Mouse (Mus musculus) limb, embryonic 14.5 days (tissue): ENCODE measurements around the gene Brap. TPM values are rescaled to one million over a fixed set of nuclear protein-coding genes. Genes with fewer than 3 reads are reported as not detected.

ENCODE experiments used
- ATAC-seq: fragments of 200-750 bp; cut with Nextera tagmentation; 2 replicates; pipeline ENCODE4 v1.8.0; 2017; ENCODE audit warnings: low read depth, moderate number of reproducible peaks, moderate TSS enrichment; ENCODE audit not compliant: low FRiP score
- DNase-seq: peaks from one replicate; pipeline ENCODE4 v3.0.0-alpha.2; 2015; ENCODE audit warnings: low spot score
- H3K27ac ChIP-seq: fragments of 300-500 bp; sonication (generic); replicated peaks from 2 replicates; pipeline ENCODE4 v1.5.1; 2014; ENCODE audit warnings: low read depth, mild to moderate bottlenecking, low read length, moderate library complexity, mixed read lengths
- H3K27me3 ChIP-seq: fragments of 300-500 bp; sonication (generic); 2 replicates; pipeline ENCODE4 v1.6.1; 2014; ENCODE audit warnings: low read length, mixed read lengths; ENCODE audit not compliant: control insufficient read depth, insufficient read depth
- H3K36me3 ChIP-seq: fragments of 300-500 bp; sonication (generic); 2 replicates; pipeline ENCODE4 v1.6.1; 2014; ENCODE audit warnings: mild to moderate bottlenecking, low read length, moderate library complexity, mixed read lengths; ENCODE audit not compliant: control insufficient read depth, insufficient read depth
- H3K4me1 ChIP-seq: fragments of 300-500 bp; sonication (generic); 2 replicates; pipeline ENCODE4 v1.6.1; 2014; ENCODE audit warnings: antibody characterized with exemption, low read length, mixed read lengths; ENCODE audit not compliant: control insufficient read depth, insufficient read depth
- H3K4me2 ChIP-seq: fragments of 300-500 bp; sonication (generic); replicated peaks from 2 replicates; pipeline ENCODE4 v1.6.1; 2014; ENCODE audit warnings: low read depth, mild to moderate bottlenecking, low read length, moderate library complexity; ENCODE audit not compliant: severe bottlenecking
- H3K4me3 ChIP-seq: fragments of 300-500 bp; sonication (generic); replicated peaks from 2 replicates; pipeline ENCODE4 v1.5.1; 2014; ENCODE audit warnings: low read length
- H3K9ac ChIP-seq: fragments of 300-500 bp; sonication (generic); 2 replicates; pipeline ENCODE4 v1.6.1; 2014; ENCODE audit warnings: mild to moderate bottlenecking, low read depth, low read length, moderate library complexity; ENCODE audit not compliant: severe bottlenecking
- H3K9me3 ChIP-seq: fragments of 300-500 bp; sonication (generic); 2 replicates; pipeline ENCODE4 v1.6.1; 2016; ENCODE audit warnings: low read length; ENCODE audit not compliant: control insufficient read depth
- POLR2A ChIP-seq: fragments of 200-500 bp; IDR thresholded peaks from 2 replicates; pipeline ENCODE4 v1.8.0; 2012; ENCODE audit warnings: inconsistent platforms, mild to moderate bottlenecking, moderate library complexity, borderline replicate concordance; ENCODE audit not compliant: insufficient read depth, insufficient read length; ENCODE audit errors: extremely low read depth
- WGBS: fragments of 180-500 bp; shearing (Covaris S2); extraction: QIAGEN DNeasy Blood & Tissue Kit; methylation state at CpG from one replicate; pipeline ENCODE4 v1.1.7; 2014; 5-methylcytosine and 5-hydroxymethylcytosine counted together
- polyA plus RNA-seq, 2 experiments: library from polyadenylated mRNA; depleted of rRNA in 1 of 2; stranded (reverse) in 1 of 2; unstranded in 1 of 2; fragments of >200 nt; fragmentation: Nextera tagmentation in 1 of 2; extraction: Ambion mirVana in 1 of 2; gene quantifications; 2 replicates each; pipeline versions ENCODE4 v1.2.1 to v1.2.3; 2012 to 2014

Gene Brap
- polyA plus RNA-seq, 2 experiments = 28.2 to 44.6 TPM

- no peak for TF ChIP-seq POLR2A
- H3K9ac ChIP-seq = no peak overlapping the region
- ATAC-seq (no peak), DNase-seq (no peak)
- H3K9me3 ChIP-seq = no peaks in the 10 kb centered on the region
- no peak overlapping the region for H3K4me2 ChIP-seq
- H3K4me3 ChIP-seq = no peak overlapping the region
- H3K36me3 ChIP-seq = no peaks in the 10 kb centered on the region
- H3K27ac ChIP-seq = no peak overlapping the region
- H3K4me1 ChIP-seq = no peaks in the 10 kb centered on the region
- WGBS = 94% methylated on average over 3 of the region's 3 CpGs
- no peaks in the 10 kb centered on the region for H3K27me3 ChIP-seq
Observed at GRCm38 (mm10) chr5:121736641-121737040, 76.3 kb downstream of the Brap start.

Other genes starting within 250 kb of the Brap start
- 2.4 and 3.4 TPM in 2 replicates for gene Tmem116, start 208.7 kb upstream of the Brap start, polyA plus RNA-seq (2012; rRNA removed)
- gene Tmem116, start 208.7 kb upstream of the Brap start, polyA plus RNA-seq (2014; fragmentation: Nextera tagmentation; extraction: Ambion mirVana) = 1.5 and 2.9 TPM in 2 replicates
- gene Erp29, start 208.1 kb upstream of the Brap start, polyA plus RNA-seq (2012; rRNA removed) = 113 and 161 TPM in 2 replicates
- 159 and 162 TPM in 2 replicates for gene Erp29, start 208.1 kb upstream of the Brap start, polyA plus RNA-seq (2014; fragmentation: Nextera tagmentation; extraction: Ambion mirVana)
- gene Adam1b, start 157.1 kb upstream of the Brap start, polyA plus RNA-seq (2012; rRNA removed) = not detected in 2 replicates
- gene Adam1b, start 157.1 kb upstream of the Brap start, polyA plus RNA-seq (2014; fragmentation: Nextera tagmentation; extraction: Ambion mirVana) = 0.18 TPM in 1 of 2 replicates, not detected in the other
- gene Adam1a, start 115.1 kb upstream of the Brap start, polyA plus RNA-seq (2012; rRNA removed) = 14.7 and 15.3 TPM in 2 replicates
- gene Adam1a, start 115.1 kb upstream of the Brap start, polyA plus RNA-seq (2014; fragmentation: Nextera tagmentation; extraction: Ambion mirVana) = 1.3 and 1.9 TPM in 2 replicates
- 0.28 and 0.31 TPM in 2 replicates for gene Gm42878, start 115.1 kb upstream of the Brap start, polyA plus RNA-seq (2012; rRNA removed)
- 0.69 TPM in 1 of 2 replicates, not detected in the other for gene Gm42878, start 115.1 kb upstream of the Brap start, polyA plus RNA-seq (2014; fragmentation: Nextera tagmentation; extraction: Ambion mirVana)
- gene Mapkapk5, start 114.7 kb upstream of the Brap start, polyA plus RNA-seq (2012; rRNA removed) = 89.2 and 110 TPM in 2 replicates
- gene Mapkapk5, start 114.7 kb upstream of the Brap start, polyA plus RNA-seq (2014; fragmentation: Nextera tagmentation; extraction: Ambion mirVana) = 60.4 and 61.6 TPM in 2 replicates
- gene Aldh2, start 66.7 kb upstream of the Brap start, polyA plus RNA-seq (2012; rRNA removed) = 328 and 418 TPM in 2 replicates
- 108 and 134 TPM in 2 replicates for gene Aldh2, start 66.7 kb upstream of the Brap start, polyA plus RNA-seq (2014; fragmentation: Nextera tagmentation; extraction: Ambion mirVana)
- gene Acad12, start 41.6 kb upstream of the Brap start, polyA plus RNA-seq (2012; rRNA removed) = 2.0 and 3.2 TPM in 2 replicates
- 1.6 and 2.1 TPM in 2 replicates for gene Acad12, start 41.6 kb upstream of the Brap start, polyA plus RNA-seq (2014; fragmentation: Nextera tagmentation; extraction: Ambion mirVana)
- gene Acad10, start within 50 bp of the Brap start, polyA plus RNA-seq (2012; rRNA removed) = 2.6 and 2.7 TPM in 2 replicates
- 1.3 and 2.2 TPM in 2 replicates for gene Acad10, start within 50 bp of the Brap start, polyA plus RNA-seq (2014; fragmentation: Nextera tagmentation; extraction: Ambion mirVana)
- gene Atxn2, start 50.8 kb downstream of the Brap start, polyA plus RNA-seq (2012; rRNA removed) = 156 and 220 TPM in 2 replicates
- 87.2 and 108 TPM in 2 replicates for gene Atxn2, start 50.8 kb downstream of the Brap start, polyA plus RNA-seq (2014; fragmentation: Nextera tagmentation; extraction: Ambion mirVana)
- gene Sh2b3, start 177.1 kb downstream of the Brap start, polyA plus RNA-seq (2012; rRNA removed) = 24.1 and 34.9 TPM in 2 replicates
- gene Sh2b3, start 177.1 kb downstream of the Brap start, polyA plus RNA-seq (2014; fragmentation: Nextera tagmentation; extraction: Ambion mirVana) = 18.5 and 19.7 TPM in 2 replicates
- gene Pheta1, start 188.4 kb downstream of the Brap start, polyA plus RNA-seq (2012; rRNA removed) = 30.1 and 40.2 TPM in 2 replicates
- 21.3 and 28.0 TPM in 2 replicates for gene Pheta1, start 188.4 kb downstream of the Brap start, polyA plus RNA-seq (2014; fragmentation: Nextera tagmentation; extraction: Ambion mirVana)